Mouse (Mus musculus) adrenal gland, adult 8-10 months (tissue): ENCODE measurements at regions not wholly inside any gene's neighbourhood (a gene's known extent, or its start where the extent isn't known, plus 50 kb on each side); places are given as distances from the start of the nearest gene placed in this dataset.

Source experiments
- DNase-seq: peaks from one replicate; pipeline ENCODE4 v3.0.0; 2022

GRCm38 (mm10) chr16:50095858-50096551 lies 295.7 kb downstream of the Cd47 start:
- DNase-seq, result no peak

- no peak for DNase-seq
These were observed 296.2 kb downstream of the Cd47 start for GRCm38 (mm10) chr16:50096563-50096962.

- no peak for DNase-seq
These were observed 303.0 kb downstream of the Cd47 start for GRCm38 (mm10) chr16:50103340-50103739.

GRCm38 (mm10) chr16:50118150-50118549 lies 314.0 kb downstream of the Bbx start:
- no peak for DNase-seq

GRCm38 (mm10) chr16:50122460-50122859 lies 309.7 kb downstream of the Bbx start:
- DNase-seq, result no peak

- DNase-seq, result no peak
These were observed 307.5 kb downstream of the Bbx start for GRCm38 (mm10) chr16:50124646-50125045.

GRCm38 (mm10) chr16:50125564-50125963 lies 306.6 kb downstream of the Bbx start:
- DNase-seq, result no peak

GRCm38 (mm10) chr16:50131406-50131805 lies 300.8 kb downstream of the Bbx start:
- DNase-seq, result no peak
